Mouse (Mus musculus) liver, embryonic 11.5 days (tissue): ENCODE results near the gene Rab25. TPM values are rescaled to one million over a fixed set of nuclear protein-coding genes. Genes with fewer than 3 reads are reported as not detected.

Source experiments
- ATAC-seq: fragments of 200-750 bp; cut with Nextera tagmentation; replicated peaks from 2 replicates; pipeline ENCODE4 v1.8.0; 2017; ENCODE audit warnings: moderate number of reproducible peaks, mild to moderate bottlenecking, moderate TSS enrichment, moderate library complexity; ENCODE audit not compliant: low FRiP score
- DNase-seq: peaks from one replicate; pipeline ENCODE4 v3.0.0-alpha.2; 2017; ENCODE audit warnings: low spot score
- H3K27ac ChIP-seq: fragments of 300-500 bp; sonication (generic); 2 replicates; pipeline ENCODE4 v1.5.1; 2014; ENCODE audit warnings: mild to moderate bottlenecking, low read depth, low read length, control low read depth
- H3K27me3 ChIP-seq: fragments of 300-500 bp; sonication (generic); replicated peaks from 2 replicates; pipeline ENCODE4 v1.6.1; 2014; ENCODE audit warnings: low read length, mixed read lengths; ENCODE audit not compliant: control insufficient read depth, insufficient read depth
- H3K36me3 ChIP-seq: fragments of 300-500 bp; sonication (generic); 2 replicates; pipeline ENCODE4 v1.6.1; 2014; ENCODE audit warnings: mild to moderate bottlenecking, low read length, moderate library complexity, mixed read lengths; ENCODE audit not compliant: control insufficient read depth, insufficient read depth
- H3K4me1 ChIP-seq: fragments of 300-500 bp; sonication (generic); replicated peaks from 2 replicates; pipeline ENCODE4 v1.6.1; 2014; ENCODE audit warnings: low read length, mixed read lengths; ENCODE audit not compliant: control insufficient read depth, insufficient read depth
- H3K4me2 ChIP-seq: fragments of 300-500 bp; sonication (generic); 2 replicates; pipeline ENCODE4 v1.6.1; 2014; ENCODE audit warnings: mild to moderate bottlenecking, control low read depth, moderate library complexity
- H3K4me3 ChIP-seq: fragments of 300-500 bp; sonication (generic); 2 replicates; pipeline ENCODE4 v1.5.1; 2014; ENCODE audit warnings: low read depth, low read length, control low read depth
- H3K9ac ChIP-seq: fragments of 300-500 bp; sonication (generic); 2 replicates; pipeline ENCODE4 v1.6.1; 2014; ENCODE audit warnings: low read depth, low read length, control low read depth
- H3K9me3 ChIP-seq: fragments of 300-500 bp; sonication (generic); 2 replicates; pipeline ENCODE4 v1.6.1; 2016; ENCODE audit warnings: low read length, inconsistent platforms, mixed read lengths; ENCODE audit not compliant: control insufficient read depth
- WGBS: fragments of 180-500 bp; shearing (Covaris S2); extraction: QIAGEN DNeasy Blood & Tissue Kit; methylation state at CpG from one replicate; pipeline ENCODE4 v1.1.7; 2014; 5-methylcytosine and 5-hydroxymethylcytosine counted together
- polyA plus RNA-seq: library from polyadenylated mRNA; unstranded; fragments of >200 nt; fragmentation: Nextera tagmentation; extraction: Ambion mirVana; gene quantifications from 2 replicates; pipeline ENCODE4 v1.2.1, GENCODE M21; 2014

Rab25 gene
- polyA plus RNA-seq, 1 experiment from 2014 or later, result 1.2 TPM

DNA sequence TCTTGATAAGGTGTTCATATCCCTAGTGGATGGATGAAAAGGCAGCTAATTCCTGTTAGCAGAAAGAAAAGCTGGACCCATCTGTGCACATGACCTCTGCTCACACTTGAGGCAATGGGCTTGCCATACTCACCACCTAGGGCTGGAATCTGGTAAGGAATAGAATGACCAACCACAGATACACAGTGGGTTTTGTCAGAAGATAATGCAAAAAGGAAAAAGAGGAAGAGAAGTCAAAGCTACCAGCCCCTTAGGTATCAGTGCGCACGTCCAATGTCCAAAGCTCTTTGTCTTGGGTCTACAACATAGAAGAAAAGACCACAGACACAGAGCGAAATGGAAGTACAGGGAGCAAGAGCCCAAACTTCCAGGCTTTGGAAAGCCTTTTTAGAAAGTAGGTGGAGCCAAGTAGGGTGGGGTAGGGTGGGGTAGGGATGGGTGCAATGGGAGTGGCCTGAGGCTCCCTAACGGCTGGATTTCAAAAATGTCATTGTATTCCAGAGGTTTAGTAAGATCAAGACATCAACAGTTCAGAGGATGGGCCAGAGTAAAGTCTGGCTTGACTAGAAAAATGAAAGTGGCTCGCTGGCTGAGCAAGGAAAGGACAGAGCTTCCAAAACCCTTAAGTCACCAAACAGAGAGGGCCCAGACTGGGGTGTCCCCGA lies 46.6 kb downstream of the Rab25 start:
- 36% methylated on average over 6 of the region's 6 CpGs for WGBS
- H3K27ac ChIP-seq, result peak overlapping the region; percentile 54
- peak; percentile 24 for ATAC-seq
- no peaks in the 10 kb centered on the region; the same call in 1 of the 2 replicates for H3K36me3 ChIP-seq
- peak overlapping the region; percentile 94 for H3K4me3 ChIP-seq
- peak overlapping the region; percentile 99 for H3K4me2 ChIP-seq
- peak overlapping the region; percentile 97 for H3K9ac ChIP-seq
- no peak for DNase-seq
- H3K4me1 ChIP-seq, result peaks cover 48% of the 10 kb centered on the region
- no peaks in the 10 kb centered on the region for H3K27me3 ChIP-seq
- H3K9me3 ChIP-seq, result no peaks in the 10 kb centered on the region

DNA sequence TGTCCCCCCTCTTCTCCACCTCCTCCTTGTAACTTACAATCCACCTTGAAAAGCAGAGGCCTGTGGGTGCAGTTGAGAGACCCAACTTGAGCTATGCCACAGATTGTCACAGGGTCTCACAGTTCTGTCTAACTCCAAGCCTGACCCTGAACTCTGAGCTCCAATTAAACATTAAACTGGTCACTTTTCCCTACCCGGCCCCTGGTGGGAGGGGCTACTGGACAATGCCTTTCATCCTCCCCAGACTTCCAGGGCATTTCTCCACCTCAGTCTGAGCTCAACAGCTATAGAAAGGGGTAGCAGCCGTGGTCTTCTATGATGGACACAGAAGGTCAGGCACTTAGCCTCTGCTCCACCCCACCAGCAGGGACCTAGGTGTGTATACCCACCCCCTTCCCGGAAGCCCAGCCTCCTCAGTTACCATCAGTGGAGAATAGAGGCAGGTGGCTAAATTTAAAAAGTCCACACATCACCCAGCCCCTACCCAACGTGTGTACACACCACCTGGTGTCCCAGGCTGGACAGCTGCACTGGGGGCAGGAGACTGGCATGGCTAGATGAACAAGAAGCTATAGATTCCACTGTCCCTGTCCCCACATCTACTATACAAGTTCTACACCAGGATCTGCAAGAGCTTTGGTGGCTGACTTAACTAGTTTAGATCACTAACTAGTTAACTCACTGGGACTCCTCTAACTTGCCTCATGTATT lies 47.3 kb downstream of the Rab25 start:
- 53% methylated on average over 4 of the region's 4 CpGs for WGBS
- Histone ChIP-seq H3K9me3 (no peaks in the 10 kb centered on the region), H3K27me3 (no peaks in the 10 kb centered on the region), H3K36me3 (no peaks in the 10 kb centered on the region; the same call in 1 of the 2 replicates), H3K4me2 (peak overlapping the region; percentile 99), H3K4me1 (peaks cover 55% of the 10 kb centered on the region), H3K27ac (peak overlapping the region; percentile 54), H3K4me3 (peak overlapping the region; percentile 94), H3K9ac (peak overlapping the region; percentile 97)
- ATAC-seq, result no peak
- no peak for DNase-seq

DNA sequence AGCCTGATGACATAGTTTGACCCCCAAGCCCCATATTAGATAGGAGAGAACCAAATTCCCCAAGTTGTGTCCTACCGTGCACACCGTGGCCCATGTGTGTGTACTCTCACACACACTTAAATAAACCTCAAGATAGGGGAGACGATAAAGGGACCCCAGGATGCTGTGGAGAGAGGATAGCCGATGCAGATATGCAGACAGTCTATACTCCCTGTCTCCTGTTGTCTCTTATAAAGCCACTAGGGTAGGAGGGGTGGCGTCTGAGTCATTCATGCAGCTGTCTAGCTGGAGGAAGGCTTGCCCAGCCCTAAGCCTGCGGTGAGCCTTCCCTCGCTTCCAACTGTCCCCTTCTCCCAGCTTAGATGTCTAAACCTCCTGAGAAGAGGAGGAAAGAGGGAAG lies 48.0 kb downstream of the Rab25 start:
- H3K4me2 ChIP-seq, result peak overlapping the region; percentile 99
- H3K27ac ChIP-seq, result peak overlapping the region; percentile 54; the same call in 1 of the 2 replicates
- H3K4me3 ChIP-seq, result peak overlapping the region; percentile 94
- H3K4me1 ChIP-seq, result peaks cover 58% of the 10 kb centered on the region
- peak overlapping the region; percentile 97; the same call in 1 of the 2 replicates for H3K9ac ChIP-seq
- DNase-seq (no peak), ATAC-seq (no peak)
- 57% methylated on average over 7 of the region's 7 CpGs for whole genome bisulfite sequencing
- H3K36me3 ChIP-seq, result no peaks in the 10 kb centered on the region; the same call in 1 of the 2 replicates
- H3K27me3 ChIP-seq, result no peaks in the 10 kb centered on the region
- no peaks in the 10 kb centered on the region for H3K9me3 ChIP-seq

DNA sequence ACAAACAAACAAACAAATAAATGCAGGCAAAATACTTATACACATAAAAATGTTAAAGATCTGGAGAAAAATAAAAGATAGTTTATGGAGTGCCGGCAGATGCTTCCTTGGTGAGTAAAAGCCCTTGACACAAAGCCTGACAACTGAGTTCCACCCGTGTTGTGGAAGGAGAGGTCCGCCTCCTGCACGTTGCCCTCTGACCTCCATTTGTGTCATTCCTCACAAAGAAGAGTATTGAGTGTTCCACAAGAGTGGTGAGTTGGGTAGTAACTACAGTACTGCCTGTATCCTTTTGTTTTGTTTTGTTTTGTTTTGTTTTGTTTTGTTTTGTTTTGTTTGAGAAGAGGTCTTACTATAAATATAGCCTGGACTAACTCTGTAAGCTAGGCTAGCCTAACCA lies 48.5 kb downstream of the Rab25 start:
- Histone ChIP-seq H3K27ac (no peak overlapping the region), H3K4me1 (peaks cover 63% of the 10 kb centered on the region), H3K36me3 (no peaks in the 10 kb centered on the region; the same call in 1 of the 2 replicates), H3K4me2 (peak overlapping the region; percentile 99), H3K9ac (no peak overlapping the region), H3K9me3 (no peaks in the 10 kb centered on the region), H3K27me3 (no peaks in the 10 kb centered on the region), H3K4me3 (peak overlapping the region; percentile 94; the same call in 1 of the 2 replicates)
- ATAC-seq (no peak), DNase-seq (no peak)
- WGBS, result 79% methylated on average over 4 of the region's 4 CpGs

DNA sequence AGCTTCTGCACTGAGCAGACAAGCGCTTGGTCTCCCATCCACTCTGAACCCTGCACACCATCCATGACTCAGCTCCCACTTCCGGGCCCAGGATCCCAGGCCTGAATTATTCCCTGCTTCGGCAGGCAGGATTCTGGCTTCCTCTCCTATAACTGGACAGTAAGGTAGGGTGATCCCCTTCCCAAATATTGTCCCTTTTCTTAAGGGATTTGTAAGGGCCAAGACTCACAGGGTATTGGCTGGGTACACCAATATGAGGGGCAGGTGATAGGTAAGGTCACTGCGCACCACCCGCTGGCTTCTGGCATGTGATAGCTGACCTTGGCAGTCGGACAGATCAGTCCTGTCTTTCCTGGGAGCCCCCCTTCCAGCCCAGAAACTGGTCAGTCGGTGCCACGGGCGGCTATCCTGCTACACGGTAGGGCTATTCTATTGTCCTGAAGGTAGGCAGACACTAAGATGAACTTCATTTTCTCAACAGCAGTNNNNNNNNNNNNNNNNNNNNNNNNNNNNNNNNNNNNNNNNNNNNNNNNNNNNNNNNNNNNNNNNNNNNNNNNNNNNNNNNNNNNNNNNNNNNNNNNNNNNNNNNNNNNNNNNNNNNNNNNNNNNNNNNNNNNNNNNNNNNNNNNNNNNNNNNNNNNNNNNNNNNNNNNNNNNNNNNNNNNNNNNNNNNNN lies 52.2 kb downstream of the Rab25 start:
- H3K27ac ChIP-seq, result peak overlapping the region; percentile 90
- no peaks in the 10 kb centered on the region; the same call in 1 of the 2 replicates for H3K36me3 ChIP-seq
- H3K27me3 ChIP-seq, result no peaks in the 10 kb centered on the region
- no peaks in the 10 kb centered on the region for H3K9me3 ChIP-seq
- 79% methylated on average over 10 of the region's 10 CpGs for WGBS
- DNase-seq (peak; percentile 28), ATAC-seq (no peak)
- H3K9ac ChIP-seq, result 0 out of 2 replicates have a peak overlapping the region, but pooled peaks have one; percentile 2
- no peak overlapping the region for H3K4me3 ChIP-seq
- peak overlapping the region; percentile 57 for H3K4me2 ChIP-seq
- peaks cover 68% of the 10 kb centered on the region for H3K4me1 ChIP-seq

DNA sequence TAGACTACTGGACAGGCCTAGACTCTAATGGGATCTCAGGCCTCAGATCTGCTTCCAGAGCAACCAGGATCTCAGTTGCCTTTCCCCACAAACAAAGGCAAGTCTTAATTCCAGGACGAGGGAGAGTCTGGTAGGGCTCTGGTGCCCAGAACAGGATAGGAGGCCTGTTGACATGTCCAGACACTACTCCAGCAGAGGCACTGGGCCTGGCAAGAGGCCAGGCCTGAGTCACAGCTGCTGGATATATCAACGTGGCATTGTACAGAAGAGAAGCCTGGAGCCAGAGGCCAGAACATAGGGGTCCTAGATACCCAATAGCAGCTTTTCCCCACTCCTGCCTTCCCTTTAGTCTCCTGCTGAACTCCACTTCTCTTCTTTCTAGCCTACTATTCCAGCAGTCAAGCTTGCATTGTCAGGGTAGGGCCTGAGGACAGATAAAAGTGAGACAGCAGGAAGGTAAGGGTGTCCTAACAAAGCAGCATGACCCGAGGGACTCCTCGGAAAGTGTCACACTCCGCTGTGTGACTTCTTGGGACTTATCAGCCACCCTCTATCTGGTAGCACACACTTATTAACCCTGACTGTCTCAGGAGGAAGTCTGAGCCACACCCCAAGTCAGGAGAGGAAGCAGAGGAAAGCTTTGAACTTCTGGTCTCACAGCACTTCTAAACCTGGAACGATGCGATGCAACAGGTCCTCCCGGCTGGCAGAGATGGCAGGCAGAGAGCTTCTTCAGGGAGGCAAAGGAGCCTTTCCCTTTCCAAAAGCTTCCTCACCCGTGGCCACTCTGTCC lies 53.1 kb downstream of the Rab25 start:
- Histone ChIP-seq H3K36me3 (no peaks in the 10 kb centered on the region; the same call in 1 of the 2 replicates), H3K9me3 (no peaks in the 10 kb centered on the region), H3K4me2 (peak overlapping the region; percentile 57), H3K4me1 (peaks cover 68% of the 10 kb centered on the region), H3K9ac (peak overlapping the region; percentile 60), H3K4me3 (peak overlapping the region; percentile 13; the same call in 1 of the 2 replicates), H3K27me3 (no peaks in the 10 kb centered on the region), H3K27ac (peak overlapping the region; percentile 90)
- ATAC-seq (peak; percentile 51), DNase-seq (peak; percentile 38)
- 32% methylated on average over 9 of the region's 9 CpGs for WGBS

DNA sequence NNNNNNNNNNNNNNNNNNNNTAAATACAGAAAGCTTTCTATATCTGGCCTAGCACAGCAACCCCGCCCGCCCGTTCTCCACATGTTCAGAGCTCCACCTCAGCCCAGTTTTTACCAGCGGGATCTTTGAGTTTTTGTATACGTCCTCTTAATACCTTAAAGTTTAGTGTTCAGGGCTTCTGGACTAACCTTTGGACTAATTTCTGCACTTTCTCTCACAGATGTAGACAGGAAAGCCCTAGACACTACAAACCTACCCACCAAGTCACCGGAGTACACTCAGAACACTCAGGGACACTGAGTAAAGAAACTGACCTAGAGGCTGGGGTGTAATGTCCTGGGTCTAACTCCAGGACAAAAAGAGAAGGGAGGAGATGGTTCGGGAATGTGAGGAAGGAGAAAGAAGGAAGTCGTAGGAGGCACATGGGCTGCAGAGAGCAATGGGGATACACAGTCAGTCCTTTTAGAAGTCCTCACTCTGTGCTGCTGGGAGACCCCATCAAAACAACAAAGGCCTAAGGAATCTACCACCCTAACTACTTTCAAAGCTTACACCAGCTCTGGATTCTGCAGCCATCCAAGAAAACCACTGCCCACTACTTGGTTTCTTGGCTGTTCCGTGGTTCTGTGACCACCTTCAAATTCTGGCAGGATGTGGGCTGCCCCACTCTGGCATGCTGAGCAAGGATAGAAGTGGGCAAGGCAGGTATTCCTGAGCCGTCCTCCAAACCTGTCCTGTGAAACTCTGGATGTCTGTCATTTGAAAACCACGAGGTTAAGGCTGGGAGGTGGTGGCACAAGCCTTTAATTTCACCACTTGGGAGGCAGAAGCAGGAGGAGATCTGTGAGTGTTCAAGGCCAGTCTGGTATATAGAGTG lies 54.2 kb downstream of the Rab25 start:
- ATAC-seq (no peak), DNase-seq (peak; percentile 33)
- H3K9me3 ChIP-seq, result no peaks in the 10 kb centered on the region
- no peaks in the 10 kb centered on the region; the same call in 1 of the 2 replicates for H3K36me3 ChIP-seq
- H3K27me3 ChIP-seq, result no peaks in the 10 kb centered on the region
- peak overlapping the region; percentile 67 for H3K9ac ChIP-seq
- H3K27ac ChIP-seq, result peak overlapping the region; percentile 90
- WGBS, result 54% methylated on average over 11 of the region's 11 CpGs
- H3K4me3 ChIP-seq, result peak overlapping the region; percentile 48; the same call in 1 of the 2 replicates
- peaks cover 73% of the 10 kb centered on the region for H3K4me1 ChIP-seq
- H3K4me2 ChIP-seq, result peak overlapping the region; percentile 87
